Mouse (Mus musculus) C2C12 (cell line): ENCODE results near the gene Cdkn2aip.
A peak's percentile ranks its signal among the peaks of the same experiment; 100 is the strongest.

Experiments
- CEBPB ChIP-seq: IDR thresholded peaks from one replicate; pipeline ENCODE4 v1.6.1; 2011; ENCODE audit warnings: low read depth, mild to moderate bottlenecking, control low read depth, moderate library complexity
- CTCF ChIP-seq: IDR thresholded peaks from one replicate; pipeline ENCODE4 v1.5.1; 2011; ENCODE audit not compliant: control insufficient read depth, insufficient read depth, insufficient read length
- FOSL1 ChIP-seq: IDR thresholded peaks from one replicate; pipeline ENCODE4 v1.8.0; 2011; ENCODE audit warnings: mild to moderate bottlenecking, low read length; ENCODE audit not compliant: poor library complexity, insufficient read depth, severe bottlenecking
- MAX ChIP-seq: IDR thresholded peaks from one replicate; pipeline ENCODE4 v1.6.1; 2011; ENCODE audit warnings: mild to moderate bottlenecking, control low read depth
- MYOD1 ChIP-seq: IDR thresholded peaks from one replicate; pipeline ENCODE4 v1.6.1; 2011; ENCODE audit warnings: low read depth; ENCODE audit not compliant: control insufficient read depth, insufficient read length
- MYOG ChIP-seq: IDR thresholded peaks from one replicate; pipeline ENCODE4 v1.6.1; 2011; ENCODE audit not compliant: control insufficient read depth, insufficient read length; ENCODE audit errors: extremely low read depth
- USF1 ChIP-seq: IDR thresholded peaks from one replicate; pipeline ENCODE4 v1.6.1; 2011; ENCODE audit warnings: low read depth, mild to moderate bottlenecking, control low read depth, moderate library complexity

GRCm38 (mm10) chr8:47674777-47675710, 38.7 kb downstream of the Cdkn2aip start, which contains the start of gene Ing2:
- TF ChIP-seq CTCF = peak; percentile 3
- no peak for TF ChIP-seq USF1
- no peak for TF ChIP-seq CEBPB
- TF ChIP-seq MYOG = no peak
- TF ChIP-seq MAX = peak; percentile 25
- TF ChIP-seq MYOD1 = no peak
- no peak for TF ChIP-seq FOSL1
